Mouse (Mus musculus) lung, postnatal 36 days (tissue): ENCODE results near the gene Sipa1l1.
A peak's percentile ranks its signal among the peaks of the same experiment; 100 is the strongest.
"Not testable (repeated sequence)": the region's sequence is repeated elsewhere in the genome, so short reads cannot be mapped to it uniquely, and the experiment has no call there.

Source experiments
- DNase-seq: peaks from one replicate; pipeline ENCODE4 v3.0.0; 2022; ENCODE audit warnings: mixed read lengths

Sipa1l1 gene

GRCm38 (mm10) chr12:82178636-82179035 lies 9.5 kb downstream of the Sipa1l1 start:
- DNase-seq, result no peak

- DNase-seq, result no peak
Observed at GRCm38 (mm10) chr12:82179626-82180025, 10.5 kb downstream of the Sipa1l1 start.

- DNase-seq, result not testable (repeated sequence)
Observed at GRCm38 (mm10) chr12:82186156-82186555, 17.0 kb downstream of the Sipa1l1 start.

GRCm38 (mm10) chr12:82186740-82187139 lies 17.6 kb downstream of the Sipa1l1 start:
- DNase-seq, result no peak

- peak; percentile 61 for DNase-seq
Observed at GRCm38 (mm10) chr12:82187178-82187839, 18.2 kb downstream of the Sipa1l1 start.

- no peak for DNase-seq
Observed at GRCm38 (mm10) chr12:82188321-82189075, 19.4 kb downstream of the Sipa1l1 start.

- DNase-seq, result no peak
Observed at GRCm38 (mm10) chr12:82189076-82189675, 20.1 kb downstream of the Sipa1l1 start.

GRCm38 (mm10) chr12:82189715-82190581 lies 20.8 kb downstream of the Sipa1l1 start:
- DNase-seq, result peak; percentile 62

- DNase-seq, result no peak
Observed at GRCm38 (mm10) chr12:82190582-82190965, 21.5 kb downstream of the Sipa1l1 start.

GRCm38 (mm10) chr12:82191686-82192085 lies 22.6 kb downstream of the Sipa1l1 start:
- DNase-seq, result no peak

GRCm38 (mm10) chr12:82192641-82193054 lies 23.5 kb downstream of the Sipa1l1 start:
- peak; percentile 74 for DNase-seq

GRCm38 (mm10) chr12:82193476-82193875 lies 24.4 kb downstream of the Sipa1l1 start:
- no peak for DNase-seq

- DNase-seq, result peak; percentile 66
Observed at GRCm38 (mm10) chr12:82194919-82195318, 25.8 kb downstream of the Sipa1l1 start.

GRCm38 (mm10) chr12:82196213-82196612 lies 27.1 kb downstream of the Sipa1l1 start:
- no peak for DNase-seq

GRCm38 (mm10) chr12:82196615-82197146 lies 27.6 kb downstream of the Sipa1l1 start:
- DNase-seq, result no peak

GRCm38 (mm10) chr12:82197207-82197606 lies 28.1 kb downstream of the Sipa1l1 start:
- peak; percentile 72 for DNase-seq

GRCm38 (mm10) chr12:82199286-82199685 lies 30.2 kb downstream of the Sipa1l1 start:
- DNase-seq, result no peak

GRCm38 (mm10) chr12:82204106-82204505 lies 35.0 kb downstream of the Sipa1l1 start:
- no peak for DNase-seq

- DNase-seq, result no peak
Observed at GRCm38 (mm10) chr12:82206857-82207647, 37.9 kb downstream of the Sipa1l1 start.

GRCm38 (mm10) chr12:82208046-82208445 lies 38.9 kb downstream of the Sipa1l1 start:
- DNase-seq, result no peak

- no peak for DNase-seq
Observed at GRCm38 (mm10) chr12:82208611-82209010, 39.5 kb downstream of the Sipa1l1 start.

GRCm38 (mm10) chr12:82209753-82210152 lies 40.6 kb downstream of the Sipa1l1 start:
- DNase-seq, result no peak
